ENCODE assay signal across 13 mouse cellular contexts in genomic region chr12:26617969-26618368, GRCm38 (mm10).
"Had no signal": no experiment of that assay in that cellular context is flagged by ENCODE, and none has a peak within 500 bp of the region (broad histone marks: within the 10 kb centered on the region; RNA-seq: fewer than 3 reads in every experiment).

No protein-coding gene starts in this region.

- H3K27ac ChIP-seq: limb, embryonic 15.5 days; liver, embryonic 12.5 days; lung, embryonic 15.5 days; macrophage; midbrain, embryonic 13.5 days had no signal

- DNase-seq: kidney, adult 8-10 months; kidney, postnatal 25 days; lung, postnatal 14 days; right cerebral cortex, adult 18-20 months; right cerebral cortex, postnatal 25 days; thymus, postnatal 4 days had no signal

- H3K4me3 ChIP-seq: limb, embryonic 15.5 days; liver, embryonic 12.5 days; lung, embryonic 15.5 days; megakaryocyte, embryonic 14.5 days; midbrain, embryonic 13.5 days had no signal

- H3K9me3 ChIP-seq: limb, embryonic 15.5 days; liver, embryonic 12.5 days; lung, embryonic 15.5 days; megakaryocyte, embryonic 14.5 days; midbrain, embryonic 13.5 days had no signal

- H3K9ac ChIP-seq: limb, embryonic 15.5 days; liver, embryonic 12.5 days; lung, embryonic 15.5 days; midbrain, embryonic 13.5 days had no signal

- ATAC-seq: intestine, postnatal 0 days; liver, embryonic 12.5 days; midbrain, embryonic 13.5 days had no signal

- H3K4me2 ChIP-seq: limb, embryonic 15.5 days; liver, embryonic 12.5 days; lung, embryonic 15.5 days; midbrain, embryonic 13.5 days had no signal

- H3K27me3 ChIP-seq: limb, embryonic 15.5 days; liver, embryonic 12.5 days; lung, embryonic 15.5 days; megakaryocyte, embryonic 14.5 days; midbrain, embryonic 13.5 days had no signal

- H3K36me3 ChIP-seq: limb, embryonic 15.5 days; liver, embryonic 12.5 days; lung, embryonic 15.5 days; midbrain, embryonic 13.5 days had no signal

- H3K4me1 ChIP-seq: liver, embryonic 12.5 days; lung, embryonic 15.5 days; megakaryocyte, embryonic 14.5 days had no signal
